Mouse (Mus musculus): ENCODE measurements around the gene Ugt1a9. TPM values are rescaled to one million over a fixed set of nuclear protein-coding genes. Genes with fewer than 3 reads are reported as not detected.

Gene Ugt1a9
- polyA plus RNA-seq, 1 experiment, result not detected

DNA sequence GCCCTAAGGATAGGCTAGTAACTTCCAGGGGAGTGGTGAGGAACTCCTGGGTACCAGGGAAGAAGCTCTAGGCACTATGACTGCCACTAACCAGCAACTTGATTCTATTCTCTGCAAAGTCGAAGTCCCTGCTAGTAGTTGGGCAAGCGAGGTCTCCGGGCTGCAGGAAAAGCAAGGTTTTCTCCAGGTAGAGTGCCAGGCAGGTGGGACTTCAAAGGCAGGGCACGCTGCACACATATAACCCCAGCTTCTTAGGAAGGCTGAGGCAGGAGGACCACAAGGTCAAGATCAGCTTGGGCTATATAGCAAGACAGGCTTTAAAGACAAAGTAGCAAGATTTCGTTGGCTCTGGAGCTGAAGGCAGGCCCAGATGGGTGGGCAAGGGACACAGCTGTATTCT lies 193.2 kb downstream of the Ugt1a9 start:
- Histone ChIP-seq H3K27me3 (ENCODE audit: control insufficient read depth, insufficient read depth, low read length, poor library complexity, severe bottlenecking) (no peaks in the 10 kb centered on the region), H3K4me1 (ENCODE audit: control insufficient read depth, insufficient read depth, low read length) (no peaks in the 10 kb centered on the region), H3K9ac (ENCODE audit: low read depth, poor library complexity, severe bottlenecking) (no peak overlapping the region), H3K9me3 (replicated peaks; ENCODE audit: control insufficient read depth, insufficient read depth, low read length, poor library complexity, severe bottlenecking) (no peaks in the 10 kb centered on the region), H3K4me3 (ENCODE audit: low read depth, low read length) (no peak overlapping the region), H3K27ac (ENCODE audit: insufficient read depth, low read length) (no peak overlapping the region), H3K36me3 (ENCODE audit: control insufficient read depth, insufficient read depth, low read length, poor library complexity, severe bottlenecking) (peaks cover 63% of the 10 kb centered on the region)
- TF ChIP-seq CTCF (IDR thresholded peaks at IDR 0.05; ENCODE audit: low read depth, low read length) (no peak), EP300 (IDR thresholded peaks at IDR 0.05; ENCODE audit: insufficient read depth, low read depth, low read length) (no peak), POLR2A (IDR thresholded peaks at IDR 0.05; ENCODE audit: insufficient read depth, low read length) (no peak)

- TF ChIP-seq EP300 (IDR thresholded peaks at IDR 0.05; ENCODE audit: insufficient read depth, low read depth, low read length), result no peak
- no peak overlapping the region for H3K4me3 ChIP-seq (ENCODE audit: low read depth, low read length)
- H3K9me3 ChIP-seq (replicated peaks; ENCODE audit: control insufficient read depth, insufficient read depth, low read length, poor library complexity, severe bottlenecking), result no peaks in the 10 kb centered on the region
- H3K4me1 ChIP-seq (ENCODE audit: control insufficient read depth, insufficient read depth, low read length), result no peaks in the 10 kb centered on the region
- no peak overlapping the region for H3K27ac ChIP-seq (ENCODE audit: insufficient read depth, low read length)
- no peak overlapping the region for H3K9ac ChIP-seq (ENCODE audit: low read depth, poor library complexity, severe bottlenecking)
- H3K27me3 ChIP-seq (ENCODE audit: control insufficient read depth, insufficient read depth, low read length, poor library complexity, severe bottlenecking), result no peaks in the 10 kb centered on the region
- H3K36me3 ChIP-seq (ENCODE audit: control insufficient read depth, insufficient read depth, low read length, poor library complexity, severe bottlenecking), result peaks cover 69% of the 10 kb centered on the region
These were observed 193.8 kb downstream of the Ugt1a9 start for GRCm38 (mm10) chr1:88264237-88264868.

DNA sequence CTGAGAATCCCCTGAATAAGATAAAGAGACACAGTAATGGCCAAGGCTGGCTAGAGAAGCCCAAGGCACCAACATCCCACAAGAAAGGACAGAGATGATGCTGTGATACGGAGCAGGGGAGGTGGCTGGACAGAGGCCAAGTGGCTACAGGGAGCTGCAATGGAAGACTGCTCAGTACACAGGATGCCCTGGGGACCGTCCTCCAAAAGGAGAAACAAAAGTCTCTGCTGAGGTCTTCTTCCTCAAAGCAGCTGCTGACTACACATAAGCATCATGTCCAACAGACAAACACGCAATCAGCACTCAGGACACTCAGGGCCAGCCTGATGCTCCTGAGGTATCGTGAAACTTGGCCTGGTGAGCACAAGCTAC lies 194.3 kb downstream of the Ugt1a9 start:
- no peak for TF ChIP-seq CTCF (IDR thresholded peaks at IDR 0.05; ENCODE audit: low read depth, low read length)
- TF ChIP-seq EP300 (IDR thresholded peaks at IDR 0.05; ENCODE audit: insufficient read depth, low read depth, low read length), result no peak
- TF ChIP-seq POLR2A (IDR thresholded peaks at IDR 0.05; ENCODE audit: insufficient read depth, low read length), result no peak
- Histone ChIP-seq H3K36me3 (ENCODE audit: control insufficient read depth, insufficient read depth, low read length, poor library complexity, severe bottlenecking) (peaks cover 74% of the 10 kb centered on the region), H3K4me3 (ENCODE audit: low read depth, low read length) (no peak overlapping the region), H3K27ac (ENCODE audit: insufficient read depth, low read length) (no peak overlapping the region), H3K27me3 (ENCODE audit: control insufficient read depth, insufficient read depth, low read length, poor library complexity, severe bottlenecking) (no peaks in the 10 kb centered on the region), H3K9ac (ENCODE audit: low read depth, poor library complexity, severe bottlenecking) (no peak overlapping the region), H3K9me3 (replicated peaks; ENCODE audit: control insufficient read depth, insufficient read depth, low read length, poor library complexity, severe bottlenecking) (no peaks in the 10 kb centered on the region), H3K4me1 (ENCODE audit: control insufficient read depth, insufficient read depth, low read length) (no peaks in the 10 kb centered on the region)

DNA sequence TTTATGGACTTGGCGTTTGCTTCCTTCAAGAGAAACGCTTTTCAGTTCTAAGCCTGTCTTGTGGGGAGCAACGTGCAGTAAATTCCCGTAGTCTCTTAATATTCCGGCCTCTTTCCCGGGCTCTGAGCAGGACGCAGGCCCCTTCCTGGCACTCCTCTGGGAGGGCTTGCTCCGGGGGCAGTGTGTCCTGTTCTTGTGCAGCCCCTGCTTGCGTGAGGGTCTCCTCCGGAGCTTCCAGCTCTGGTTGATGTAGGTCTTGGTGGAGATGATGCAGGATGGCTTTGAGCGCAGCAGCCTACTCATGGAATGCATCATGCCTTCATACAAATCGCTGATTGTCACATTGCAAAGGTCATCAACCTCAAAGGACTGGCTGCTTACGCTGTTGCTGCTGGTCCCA lies 195.5 kb downstream of the Ugt1a9 start:
- Histone ChIP-seq H3K9ac (ENCODE audit: low read depth, poor library complexity, severe bottlenecking) (no peak overlapping the region), H3K4me3 (ENCODE audit: low read depth, low read length) (no peak overlapping the region), H3K36me3 (ENCODE audit: control insufficient read depth, insufficient read depth, low read length, poor library complexity, severe bottlenecking) (peaks cover 78% of the 10 kb centered on the region), H3K27me3 (ENCODE audit: control insufficient read depth, insufficient read depth, low read length, poor library complexity, severe bottlenecking) (no peaks in the 10 kb centered on the region), H3K9me3 (replicated peaks; ENCODE audit: control insufficient read depth, insufficient read depth, low read length, poor library complexity, severe bottlenecking) (no peaks in the 10 kb centered on the region), H3K27ac (ENCODE audit: insufficient read depth, low read length) (no peak overlapping the region), H3K4me1 (ENCODE audit: control insufficient read depth, insufficient read depth, low read length) (no peaks in the 10 kb centered on the region)
- TF ChIP-seq POLR2A (IDR thresholded peaks at IDR 0.05; ENCODE audit: insufficient read depth, low read length) (no peak), CTCF (IDR thresholded peaks at IDR 0.05; ENCODE audit: low read depth, low read length) (no peak), EP300 (IDR thresholded peaks at IDR 0.05; ENCODE audit: insufficient read depth, low read depth, low read length) (no peak)

GRCm38 (mm10) chr1:88267489-88267888 lies 196.9 kb downstream of the Ugt1a9 start:
- Histone ChIP-seq H3K27me3 (ENCODE audit: control insufficient read depth, insufficient read depth, low read length, poor library complexity, severe bottlenecking) (no peaks in the 10 kb centered on the region), H3K9ac (ENCODE audit: low read depth, poor library complexity, severe bottlenecking) (no peak overlapping the region), H3K4me3 (ENCODE audit: low read depth, low read length) (no peak overlapping the region), H3K27ac (ENCODE audit: insufficient read depth, low read length) (no peak overlapping the region), H3K4me1 (ENCODE audit: control insufficient read depth, insufficient read depth, low read length) (no peaks in the 10 kb centered on the region), H3K36me3 (ENCODE audit: control insufficient read depth, insufficient read depth, low read length, poor library complexity, severe bottlenecking) (peaks cover 86% of the 10 kb centered on the region), H3K9me3 (replicated peaks; ENCODE audit: control insufficient read depth, insufficient read depth, low read length, poor library complexity, severe bottlenecking) (peaks cover 7% of the 10 kb centered on the region; the same call in 1 of the 2 replicates)
- TF ChIP-seq CTCF (IDR thresholded peaks at IDR 0.05; ENCODE audit: low read depth, low read length) (no peak), POLR2A (IDR thresholded peaks at IDR 0.05; ENCODE audit: insufficient read depth, low read length) (no peak), EP300 (IDR thresholded peaks at IDR 0.05; ENCODE audit: insufficient read depth, low read depth, low read length) (no peak)

DNA sequence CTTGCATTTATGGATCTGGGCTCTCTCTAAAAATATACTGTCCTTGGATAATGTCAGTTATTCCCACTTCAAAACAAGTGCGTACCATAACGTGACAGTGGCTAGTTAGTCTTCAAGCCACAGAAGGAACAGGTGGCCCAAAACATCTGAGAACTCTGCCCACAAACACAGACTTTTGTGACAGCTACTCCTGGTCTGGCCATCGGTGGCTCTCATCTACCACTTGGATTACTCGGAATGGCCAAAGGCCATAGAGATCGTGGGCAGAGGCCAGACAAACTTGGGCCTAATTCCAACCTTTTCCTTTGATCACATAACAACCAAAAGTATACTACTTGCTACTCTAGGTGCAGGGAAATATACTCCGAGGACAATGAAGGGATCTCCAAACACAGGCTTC lies 197.5 kb downstream of the Ugt1a9 start:
- H3K36me3 ChIP-seq (ENCODE audit: control insufficient read depth, insufficient read depth, low read length, poor library complexity, severe bottlenecking), result peaks cover 84% of the 10 kb centered on the region
- no peaks in the 10 kb centered on the region for H3K27me3 ChIP-seq (ENCODE audit: control insufficient read depth, insufficient read depth, low read length, poor library complexity, severe bottlenecking)
- peaks cover 7% of the 10 kb centered on the region; the same call in 1 of the 2 replicates for H3K9me3 ChIP-seq (replicated peaks; ENCODE audit: control insufficient read depth, insufficient read depth, low read length, poor library complexity, severe bottlenecking)

More for the DNA sequence above, 197.5 kb downstream of the Ugt1a9 start:
- H3K9ac ChIP-seq (ENCODE audit: low read depth, poor library complexity, severe bottlenecking), result no peak overlapping the region
- H3K4me1 ChIP-seq (ENCODE audit: control insufficient read depth, insufficient read depth, low read length), result no peaks in the 10 kb centered on the region
- H3K4me3 ChIP-seq (ENCODE audit: low read depth, low read length), result no peak overlapping the region
- no peak overlapping the region for H3K27ac ChIP-seq (ENCODE audit: insufficient read depth, low read length)
- TF ChIP-seq CTCF (IDR thresholded peaks at IDR 0.05; ENCODE audit: low read depth, low read length) (no peak), POLR2A (IDR thresholded peaks at IDR 0.05; ENCODE audit: insufficient read depth, low read length) (no peak), EP300 (IDR thresholded peaks at IDR 0.05; ENCODE audit: insufficient read depth, low read depth, low read length) (no peak)

Other genes starting within 250 kb of the Ugt1a9 start
- gene Dgkd, start 217.5 kb upstream of the Ugt1a9 start, polyA plus RNA-seq (2011; ENCODE audit: insufficient read depth, insufficient read length, low read depth, missing spikeins), result 60.2 and 62.4 TPM in 2 replicates
- gene Usp40, start 62.2 kb upstream of the Ugt1a9 start, polyA plus RNA-seq (2011; ENCODE audit: insufficient read depth, insufficient read length, low read depth, missing spikeins), result 18.2 and 19.6 TPM in 2 replicates
- not detected in 2 replicates for gene Ugt1a10, start 15.4 kb upstream of the Ugt1a9 start, polyA plus RNA-seq (2011; ENCODE audit: insufficient read depth, insufficient read length, low read depth, missing spikeins)
- not detected in 2 replicates for gene Ugt1a8, start 17.0 kb downstream of the Ugt1a9 start, polyA plus RNA-seq (2011; ENCODE audit: insufficient read depth, insufficient read length, low read depth, missing spikeins)
- 0.41 TPM in 1 of 2 replicates, not detected in the other for gene Ugt1a7c, start 24.3 kb downstream of the Ugt1a9 start, polyA plus RNA-seq (2011; ENCODE audit: insufficient read depth, insufficient read length, low read depth, missing spikeins)
- gene Ugt1a6b, start 32.5 kb downstream of the Ugt1a9 start, polyA plus RNA-seq (2011; ENCODE audit: insufficient read depth, insufficient read length, low read depth, missing spikeins), result not detected in 2 replicates
- gene Ugt1a6a, start 64.0 kb downstream of the Ugt1a9 start, polyA plus RNA-seq (2011; ENCODE audit: insufficient read depth, insufficient read length, low read depth, missing spikeins), result not detected in 2 replicates
- not detected in 2 replicates for gene Ugt1a5, start 95.2 kb downstream of the Ugt1a9 start, polyA plus RNA-seq (2011; ENCODE audit: insufficient read depth, insufficient read length, low read depth, missing spikeins)
- gene Ugt1a2, start 129.8 kb downstream of the Ugt1a9 start, polyA plus RNA-seq (2011; ENCODE audit: insufficient read depth, insufficient read length, low read depth, missing spikeins), result not detected in 2 replicates
- gene Dnajb3, start 135.0 kb downstream of the Ugt1a9 start, polyA plus RNA-seq (2011; ENCODE audit: insufficient read depth, insufficient read length, low read depth, missing spikeins), result 0.85 and 1.2 TPM in 2 replicates
- gene Ugt1a1, start 141.2 kb downstream of the Ugt1a9 start, polyA plus RNA-seq (2011; ENCODE audit: insufficient read depth, insufficient read length, low read depth, missing spikeins), result not detected in 2 replicates
- not detected in 2 replicates for gene Mroh2a, start 156.2 kb downstream of the Ugt1a9 start, polyA plus RNA-seq (2011; ENCODE audit: insufficient read depth, insufficient read length, low read depth, missing spikeins)
- 217 and 219 TPM in 2 replicates for gene Hjurp, start 206.8 kb downstream of the Ugt1a9 start, polyA plus RNA-seq (2011; ENCODE audit: insufficient read depth, insufficient read length, low read depth, missing spikeins)
- gene Trpm8, start 206.9 kb downstream of the Ugt1a9 start, polyA plus RNA-seq (2011; ENCODE audit: insufficient read depth, insufficient read length, low read depth, missing spikeins), result not detected in 2 replicates

Data from ES-Bruce4 (cell line).